Mouse (Mus musculus) heart, adult 2 months (tissue): ENCODE results near the gene Vmn1r232. TPM values are rescaled to one million over a fixed set of nuclear protein-coding genes. Genes with fewer than 3 reads are reported as not detected.

Source experiments
- DNase-seq, 2 experiments: peaks; one replicate each; pipeline ENCODE4 v3.0.0; 2021
- H3K27ac ChIP-seq: fragments of 200-600 bp; 2 replicates; pipeline ENCODE4 v1.8.1; 2022
- H3K27me3 ChIP-seq: fragments of 200-500 bp; 2 replicates; pipeline ENCODE4 v1.6.1; 2012; ENCODE audit warnings: mild to moderate bottlenecking, low read length, inconsistent platforms, mixed read lengths; ENCODE audit not compliant: control insufficient read depth, insufficient read depth
- H3K36me3 ChIP-seq: fragments of 200-500 bp; 2 replicates; pipeline ENCODE4 v1.6.1; 2012; ENCODE audit warnings: low read length, inconsistent platforms; ENCODE audit not compliant: control insufficient read depth, insufficient read depth
- H3K4me1 ChIP-seq: fragments of 200-500 bp; 2 replicates; pipeline ENCODE4 v1.6.1; 2011; ENCODE audit warnings: low read length; ENCODE audit not compliant: control insufficient read depth, insufficient read depth
- H3K4me3 ChIP-seq: fragments of 200-600 bp; 2 replicates; pipeline ENCODE4 v1.8.1; 2022
- H3K79me2 ChIP-seq: fragments of 200-500 bp; replicated peaks from 2 replicates; pipeline ENCODE4 v1.6.1; 2012; ENCODE audit warnings: mild to moderate bottlenecking, inconsistent platforms, low read length, moderate library complexity, mixed read lengths; ENCODE audit not compliant: control insufficient read depth, insufficient read depth
- H3K9ac ChIP-seq: fragments of 200-500 bp; 2 replicates; pipeline ENCODE4 v1.6.1; 2012; ENCODE audit warnings: low read depth, mild to moderate bottlenecking, control low read depth, inconsistent platforms, low read length, mixed read lengths
- CTCF ChIP-seq: fragments of 200-600 bp; IDR thresholded peaks from 2 replicates; pipeline ENCODE4 v1.8.1; 2022; ENCODE audit warnings: antibody characterized with exemption, mild to moderate bottlenecking, moderate library complexity
- EP300 ChIP-seq: fragments of 200-500 bp; IDR thresholded peaks from 2 replicates; pipeline ENCODE4 v1.6.1; 2011; ENCODE audit warnings: low read depth, low read length, control low read depth; ENCODE audit not compliant: insufficient read depth
- POLR2A ChIP-seq: fragments of 200-500 bp; IDR thresholded peaks from 2 replicates; pipeline ENCODE4 v1.6.1; 2011; ENCODE audit warnings: mild to moderate bottlenecking, low read depth, low read length, control low read depth; ENCODE audit not compliant: insufficient read depth
- WGBS: fragments of 180-500 bp; shearing (Covaris S2); methylation state at CpG from one replicate; pipeline ENCODE4 v1.1.7; 2018; 5-methylcytosine and 5-hydroxymethylcytosine counted together
- intact Hi-C: fragments of 180-260 bp; cut with DNase I; formaldehyde crosslinking; loops from one replicate; pipeline ENCODE4 v1.15.1; 2025
- polyA plus RNA-seq: library from polyadenylated mRNA; depleted of rRNA; stranded (reverse); fragments of >200 nt; gene quantifications from 2 replicates; pipeline ENCODE4 v1.2.3, GENCODE M21; 2012; rRNA removed
- total RNA-seq, 2 experiments: library from RNA; stranded (reverse); gene quantifications; 2 replicates each; pipeline ENCODE4 v1.2.3; 2021

The Vmn1r232 gene
- total and polyA plus RNA-seq, 3 experiments: not detected

- DNase-seq: peak; percentile 99 to 100
- no peaks in the 10 kb centered on the region for H3K27me3 ChIP-seq
- H3K9ac ChIP-seq: peak within 1 kb of the TSS; percentile 88
- intact Hi-C loops: loop anchor here (10.0 kb wide), 2 partner anchors 590 to 620 kb away; partner anchors contain the start of genes Zfp52 and Zfp948
- peaks cover 37% of the 10 kb centered on the region for H3K36me3 ChIP-seq
- peak within 1 kb of the TSS; percentile 83 for H3K4me3 ChIP-seq
- WGBS: under 1% methylated on average over 69 of the region's 69 CpGs
- peak within 1 kb of the TSS; percentile 99 for H3K27ac ChIP-seq
- TF ChIP-seq CTCF: 0 out of 2 replicates have a peak, but pooled peaks have one; percentile 7
- peak; percentile 90 for TF ChIP-seq POLR2A
- no peak for TF ChIP-seq EP300
- peaks cover 5% of the 10 kb centered on the region for H3K79me2 ChIP-seq
- peaks cover 8% of the 10 kb centered on the region for H3K4me1 ChIP-seq
Measured at GRCm38 (mm10) chr17:20944985-20945891, 25.7 kb upstream of the Vmn1r232 start, which contains the start of gene Ppp2r1a. TSS of gene Ppp2r1a (plus strand) at chr17:20945311.

GRCm38 (mm10) chr17:20944226-20944625 is 24.7 kb upstream of the Vmn1r232 start:
- Histone ChIP-seq H3K4me1 (peaks cover 6% of the 10 kb centered on the region), H3K9ac (peak overlapping the region; percentile 50; the same call in 1 of the 2 replicates), H3K27me3 (no peaks in the 10 kb centered on the region), H3K79me2 (peaks cover 4% of the 10 kb centered on the region), H3K27ac (peak overlapping the region; percentile 99), H3K4me3 (peak overlapping the region; percentile 67), H3K36me3 (peaks cover 27% of the 10 kb centered on the region)
- intact Hi-C loops: loop anchor here (10.0 kb wide), 2 partner anchors 591 to 621 kb away; partner anchors contain the start of genes Zfp52 and Zfp948
- 32% methylated on average over 3 of the region's 3 CpGs for WGBS
- DNase-seq: no peak
- TF ChIP-seq POLR2A: no peak
- TF ChIP-seq CTCF: no peak
- no peak for TF ChIP-seq EP300

GRCm38 (mm10) chr17:20904991-20905390 is 14.5 kb downstream of the Vmn1r232 start, which contains the start of gene Vmn1r231:
TSS of gene Vmn1r231 (minus strand) at chr17:20905091.
- TF ChIP-seq CTCF: no peak
- no peak for TF ChIP-seq EP300
- TF ChIP-seq POLR2A: no peak
- no peak within 1 kb of the TSS for H3K4me3 ChIP-seq
- H3K27ac ChIP-seq: no peak within 1 kb of the TSS
- no peaks in the 10 kb centered on the region for H3K36me3 ChIP-seq
- H3K9ac ChIP-seq: no peak within 1 kb of the TSS
- intact Hi-C loops: no loop called here
- no peaks in the 10 kb centered on the region for H3K79me2 ChIP-seq
- DNase-seq: no peak
- WGBS: 45% methylated on average over 2 of the region's 2 CpGs
- H3K27me3 ChIP-seq: no peaks in the 10 kb centered on the region
- H3K4me1 ChIP-seq: no peaks in the 10 kb centered on the region

Other genes starting within 250 kb of the Vmn1r232 start
- not detected for gene Vmn1r226, start 236.9 kb downstream of the Vmn1r232 start, total RNA-seq
- not detected in 2 replicates for gene Vmn1r226, start 236.9 kb downstream of the Vmn1r232 start, polyA plus RNA-seq
- not detected for gene Vmn1r227, start 189.9 kb downstream of the Vmn1r232 start, total RNA-seq
- gene Vmn1r227, start 189.9 kb downstream of the Vmn1r232 start, polyA plus RNA-seq: not detected in 2 replicates
- not detected for gene Vmn1r228, start 133.6 kb downstream of the Vmn1r232 start, total RNA-seq
- not detected in 2 replicates for gene Vmn1r228, start 133.6 kb downstream of the Vmn1r232 start, polyA plus RNA-seq
- under 1 TPM in 1 of 2 experiments, not detected in 1; 0.02 TPM for gene Vmn1r229, start 108.2 kb downstream of the Vmn1r232 start, total RNA-seq
- not detected in 2 replicates for gene Vmn1r229, start 108.2 kb downstream of the Vmn1r232 start, polyA plus RNA-seq
- not detected for gene Vmn1r230, start 79.3 kb downstream of the Vmn1r232 start, total RNA-seq
- not detected in 2 replicates for gene Vmn1r230, start 79.3 kb downstream of the Vmn1r232 start, polyA plus RNA-seq
- not detected for gene Vmn1r231, start 14.6 kb downstream of the Vmn1r232 start, total RNA-seq
- gene Vmn1r231, start 14.6 kb downstream of the Vmn1r232 start, polyA plus RNA-seq: not detected in 2 replicates
- gene Ppp2r1a, start 25.6 kb upstream of the Vmn1r232 start, total RNA-seq: 100 to 1,000 TPM; 167 to 188 TPM
- 251 and 323 TPM in 2 replicates for gene Ppp2r1a, start 25.6 kb upstream of the Vmn1r232 start, polyA plus RNA-seq
- not detected for gene Vmn1r233, start 76.8 kb upstream of the Vmn1r232 start, total RNA-seq
- not detected in 2 replicates for gene Vmn1r233, start 76.8 kb upstream of the Vmn1r232 start, polyA plus RNA-seq
- gene Zfp160, start 89.2 kb upstream of the Vmn1r232 start, total RNA-seq: 1 to 10 TPM; 8.6 TPM
- 3.4 and 6.4 TPM in 2 replicates for gene Zfp160, start 89.2 kb upstream of the Vmn1r232 start, polyA plus RNA-seq